Mouse (Mus musculus) ES-E14 (cell line): ENCODE data around the gene Erp27. TPM values are rescaled to one million over a fixed set of nuclear protein-coding genes. Genes with fewer than 3 reads are reported as not detected.

ENCODE experiments used
- DNase-seq: peaks from one replicate; pipeline ENCODE4 v3.0.0-alpha.2; 2013; ENCODE audit warnings: low read depth, low spot score
- H3K27ac ChIP-seq: 2 replicates; pipeline ENCODE4 v1.5.1; 2012; ENCODE audit warnings: low read depth, mild to moderate bottlenecking, low read length, moderate library complexity, mixed read lengths; ENCODE audit not compliant: poor library complexity, insufficient read depth, severe bottlenecking
- H3K36me3 ChIP-seq: 2 replicates; pipeline ENCODE4 v1.6.1; 2012; ENCODE audit warnings: mild to moderate bottlenecking, low read length, moderate library complexity, mixed read lengths; ENCODE audit not compliant: control insufficient read depth, poor library complexity, insufficient read depth, severe bottlenecking
- H3K4me1 ChIP-seq, 2 experiments: fragments of 150-350 bp in 1 of 2; sonication (generic) in 1 of 2; 2 replicates each; pipeline ENCODE4 v1.6.1; 2012; ENCODE audit warnings: low read length in 2 of 2, mild to moderate bottlenecking in 1 of 2, mixed read lengths in 1 of 2; ENCODE audit not compliant: control insufficient read depth in 2 of 2, insufficient read depth in 2 of 2, poor library complexity in 1 of 2
- H3K4me3 ChIP-seq, 2 experiments: fragments of 150-350 bp in 1 of 2; sonication (generic) in 1 of 2; 2 replicates each; pipeline ENCODE4 v1.5.1; 2012; ENCODE audit warnings: low read length in 2 of 2, low read depth in 1 of 2, mild to moderate bottlenecking in 1 of 2, mixed read lengths in 1 of 2; ENCODE audit not compliant: insufficient read depth in 1 of 2, poor library complexity in 1 of 2, severe bottlenecking in 1 of 2
- H3K9ac ChIP-seq: 2 replicates; pipeline ENCODE4 v1.6.1; 2012; ENCODE audit warnings: low read depth, mild to moderate bottlenecking, low read length, mixed read lengths; ENCODE audit not compliant: poor library complexity, insufficient read depth, severe bottlenecking
- H3K9me3 ChIP-seq: fragments of 150-350 bp; sonication (generic); 2 replicates; pipeline ENCODE4 v1.6.1; 2012; ENCODE audit warnings: low read depth, mild to moderate bottlenecking, low read length; ENCODE audit not compliant: control insufficient read depth, insufficient read depth
- CHD2 ChIP-seq: IDR thresholded peaks from 2 replicates; pipeline ENCODE4 v1.6.1; 2014; ENCODE audit warnings: mild to moderate bottlenecking, low read depth, low read length, inconsistent platforms
- HCFC1 ChIP-seq: IDR thresholded peaks from 2 replicates; pipeline ENCODE4 v1.6.1; 2012; ENCODE audit warnings: low read length, inconsistent platforms, borderline replicate concordance; ENCODE audit not compliant: insufficient read depth
- MAFK ChIP-seq: IDR thresholded peaks from 2 replicates; pipeline ENCODE4 v1.6.1; 2014; ENCODE audit warnings: mild to moderate bottlenecking, low read depth, low read length, inconsistent platforms; ENCODE audit not compliant: insufficient read depth
- ZC3H11A ChIP-seq: IDR thresholded peaks from 2 replicates; pipeline ENCODE4 v1.6.1; 2012; ENCODE audit warnings: low read depth, mild to moderate bottlenecking, inconsistent platforms, low read length, borderline replicate concordance
- ZNF384 ChIP-seq: IDR thresholded peaks from 2 replicates; pipeline ENCODE4 v1.6.1; 2012; ENCODE audit warnings: low read depth, low read length, inconsistent platforms
- in situ Hi-C, 2 experiments: fragments of 600-800 bp; cut with MboI; formaldehyde crosslinking; loops; one replicate each; pipeline ENCODE4 v1.15.1; 2025; ENCODE audit warnings: low sequenced_read_pairs in 2 of 2, inconsistent platforms in 1 of 2; ENCODE audit not compliant: unreplicated experiment in 2 of 2
- total RNA-seq: library from RNA; depleted of rRNA; stranded (reverse); fragments of 300-350 nt; gene quantifications from 2 replicates; pipeline ENCODE4 v1.2.3, GENCODE M21; 2012

Gene Erp27
- total RNA-seq, 1 experiment, result not detected

GRCm38 (mm10) chr6:136942280-136942679 is 20.3 kb upstream of the Erp27 start:
- TF ChIP-seq ZNF384, result no peak
- no peak for TF ChIP-seq ZC3H11A
- TF ChIP-seq MAFK, result no peak
- no peak for TF ChIP-seq CHD2
- no peak for TF ChIP-seq HCFC1
- Histone ChIP-seq H3K4me1 (peaks cover 0 to 16% of the 10 kb centered on the region in 2 experiments; a peak in 2 of 4 replicates), H3K9ac (no peak overlapping the region), H3K27ac (no peak overlapping the region), H3K36me3 (no peaks in the 10 kb centered on the region), H3K9me3 (no peaks in the 10 kb centered on the region), H3K4me3 (no peak overlapping the region)
- DNase-seq, result no peak
- in situ Hi-C loops, result no loop called here

- no peak within 1 kb of the TSS; the same call in 1 of the 2 replicates for H3K9ac ChIP-seq
- no peaks in the 10 kb centered on the region for H3K36me3 ChIP-seq
- no peaks in the 10 kb centered on the region for H3K9me3 ChIP-seq
- no peak for DNase-seq
- in situ Hi-C loops, result no loop called here
- H3K4me3 ChIP-seq, result no peak within 1 kb of the TSS
- peak within 1 kb of the TSS; percentile 42; the same call in 1 of the 2 replicates for H3K27ac ChIP-seq
- TF ChIP-seq MAFK (no peak), ZC3H11A (no peak), ZNF384 (no peak), HCFC1 (no peak), CHD2 (no peak)
- H3K4me1 ChIP-seq, result peaks cover 0 to 16% of the 10 kb centered on the region in 2 experiments; a peak in 2 of 4 replicates
Measured at GRCm38 (mm10) chr6:136941051-136942021, 19.4 kb upstream of the Erp27 start, which contains the start of gene Arhgdib. Gene Arhgdib, minus strand, starts transcription at chr6:136941899.

- DNase-seq, result no peak
- H3K36me3 ChIP-seq, result no peaks in the 10 kb centered on the region
- H3K4me3 ChIP-seq, result no peak overlapping the region
- H3K9me3 ChIP-seq, result no peaks in the 10 kb centered on the region
- no peak overlapping the region; the same call in 1 of the 2 replicates for H3K9ac ChIP-seq
- in situ Hi-C loops, result no loop called here
- no peak overlapping the region; the same call in 1 of the 2 replicates for H3K27ac ChIP-seq
- no peak for TF ChIP-seq MAFK
- no peak for TF ChIP-seq ZNF384
- H3K4me1 ChIP-seq, result peaks cover 0 to 16% of the 10 kb centered on the region in 2 experiments; a peak in 2 of 4 replicates
Measured at GRCm38 (mm10) chr6:136940188-136940960, 18.4 kb upstream of the Erp27 start.

- H3K4me3 ChIP-seq, result no peak overlapping the region
- H3K9me3 ChIP-seq, result no peaks in the 10 kb centered on the region
- DNase-seq, result no peak
- H3K4me1 ChIP-seq, result peaks cover 0 to 16% of the 10 kb centered on the region in 2 experiments; a peak in 2 of 4 replicates
- in situ Hi-C loops, result no loop called here
- TF ChIP-seq ZNF384 (no peak), MAFK (no peak), HCFC1 (no peak), CHD2 (no peak), ZC3H11A (no peak)
- no peak overlapping the region for H3K9ac ChIP-seq
- no peak overlapping the region for H3K27ac ChIP-seq
- H3K36me3 ChIP-seq, result no peaks in the 10 kb centered on the region
Measured at GRCm38 (mm10) chr6:136939326-136940187, 17.6 kb upstream of the Erp27 start.
